Mouse (Mus musculus) kidney, adult 8-10 months (tissue): ENCODE data around the gene Kcnip2.
A peak's percentile ranks its signal among the peaks of the same experiment; 100 is the strongest.

Experiments used
- DNase-seq, 2 experiments: peaks; one replicate each; pipeline ENCODE4 v3.0.0; 2022

Kcnip2 gene

DNA sequence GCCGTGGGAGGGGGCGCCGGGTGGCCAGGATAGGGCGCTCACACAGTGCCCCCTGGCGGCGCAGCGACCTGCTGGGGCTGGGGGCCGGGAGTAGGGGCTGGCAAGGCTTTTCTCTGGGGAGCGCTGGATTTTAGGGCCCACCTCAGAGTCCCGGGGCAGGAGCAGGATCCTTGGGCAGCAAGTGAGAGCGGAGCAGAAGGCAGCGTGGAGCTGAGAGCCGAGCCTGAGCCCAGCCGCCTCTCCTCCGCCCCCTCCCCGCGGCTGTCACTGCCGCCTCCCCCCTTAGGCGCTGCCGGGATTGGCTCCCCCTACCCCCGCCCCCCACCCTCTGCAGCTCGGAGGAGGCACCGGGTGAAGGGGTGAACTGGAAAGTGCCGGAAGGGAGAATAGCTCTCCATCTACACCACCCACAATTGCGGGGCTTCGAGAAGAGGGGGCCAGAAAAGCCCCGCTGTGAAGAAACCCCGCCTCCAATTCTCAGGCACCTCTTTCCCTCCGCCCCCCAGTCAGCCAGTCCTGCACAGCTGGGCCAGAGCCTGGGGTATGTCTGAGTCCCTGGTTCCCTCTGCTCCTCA lies at the start of gene Kcnip2:
Gene Kcnip2, minus strand, starts transcription at position 231 of the 575 bp plus-strand sequence.
- DNase-seq: no peak

GRCm38 (mm10) chr19:45855284-45855920 lies 39.5 kb upstream of the Kcnip2 start:
- DNase-seq: no peak

DNA sequence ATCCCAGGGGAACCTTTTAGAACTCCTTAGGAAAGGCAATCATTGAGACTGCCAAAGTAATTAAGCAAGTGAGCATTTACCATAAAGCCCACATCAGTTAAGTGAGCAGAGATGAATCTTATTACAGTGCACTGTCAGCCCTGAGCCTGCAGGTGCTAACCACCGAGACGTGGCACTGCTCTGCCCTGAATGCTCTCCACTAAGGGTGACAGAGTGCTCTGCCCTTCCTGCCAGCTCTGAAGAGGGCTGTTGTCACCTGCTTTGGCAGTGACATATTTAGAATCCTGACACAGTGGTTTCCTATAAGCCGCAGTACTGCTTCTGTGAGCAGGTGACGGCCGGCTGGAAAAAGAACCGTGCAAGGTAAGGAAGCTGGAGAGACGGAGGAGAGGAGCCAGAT lies 38.7 kb upstream of the Kcnip2 start:
- DNase-seq: no peak

- DNase-seq: no peak
These were observed 31.9 kb upstream of the Kcnip2 start for GRCm38 (mm10) chr19:45847733-45848093.

- no peak for DNase-seq
These were observed 31.3 kb upstream of the Kcnip2 start for GRCm38 (mm10) chr19:45847016-45847732.

DNA sequence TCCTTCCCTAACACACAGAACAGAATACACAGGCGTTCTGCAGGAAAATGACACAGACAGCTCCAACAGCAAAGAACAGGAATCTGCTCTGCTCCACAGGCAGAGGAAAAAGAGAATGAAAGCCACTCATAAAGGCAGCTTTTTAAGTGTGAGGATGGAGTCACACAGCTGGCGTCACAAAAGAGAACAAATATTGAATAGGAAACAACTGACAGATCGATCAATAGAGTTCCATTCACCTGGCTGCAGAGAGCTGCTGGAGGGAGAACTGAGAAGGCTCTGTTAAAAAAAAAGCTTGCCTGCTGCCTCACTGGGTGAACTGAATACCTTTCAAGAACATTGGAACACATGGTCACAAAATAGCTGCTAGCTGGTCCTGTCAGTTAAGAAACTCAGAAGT lies 28.3 kb upstream of the Kcnip2 start:
- DNase-seq: no peak

DNA sequence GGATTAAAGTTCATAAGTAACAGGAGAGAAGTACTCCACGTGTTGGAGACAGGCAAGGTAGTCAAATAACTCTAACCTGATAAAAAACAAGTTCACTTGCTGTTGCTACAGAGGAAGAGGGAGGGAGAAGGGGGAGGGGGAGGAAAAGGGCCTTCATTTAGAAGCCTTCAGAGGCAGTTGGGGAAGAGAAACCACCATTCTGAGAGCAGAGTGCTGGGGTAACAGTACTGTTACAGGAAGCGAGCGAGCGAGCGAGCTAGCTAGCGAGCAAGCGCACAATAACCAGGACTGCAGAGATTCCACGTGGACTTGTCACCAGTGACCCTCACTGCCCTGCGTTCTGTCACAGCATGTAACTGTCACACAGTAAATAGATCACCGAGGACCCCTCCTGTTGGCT lies 27.6 kb upstream of the Kcnip2 start:
- no peak for DNase-seq

- DNase-seq: no peak
These were observed 21.5 kb upstream of the Kcnip2 start for GRCm38 (mm10) chr19:45837050-45837994.

DNA sequence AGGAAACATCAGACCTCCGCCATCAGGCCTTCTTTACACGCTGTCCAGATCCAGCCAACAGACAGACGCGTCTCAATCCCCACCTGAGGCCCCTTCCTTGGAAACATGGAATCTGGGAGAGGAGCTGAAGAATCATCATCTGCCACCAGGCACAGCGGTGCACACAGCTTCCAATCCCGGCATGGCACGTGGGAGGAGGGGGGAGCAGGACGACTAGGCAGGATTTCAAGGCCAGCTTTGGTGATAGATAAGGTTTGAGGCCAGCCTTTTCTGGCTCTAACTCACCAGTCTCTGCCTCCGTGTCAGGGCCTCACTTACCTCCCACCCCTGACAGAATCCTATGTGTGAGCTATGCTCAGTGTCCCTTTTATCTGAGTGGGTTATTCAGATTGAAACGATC lies 19.6 kb upstream of the Kcnip2 start:
- DNase-seq: no peak

GRCm38 (mm10) chr19:45833665-45834064 lies 17.8 kb upstream of the Kcnip2 start:
- DNase-seq: no peak

DNA sequence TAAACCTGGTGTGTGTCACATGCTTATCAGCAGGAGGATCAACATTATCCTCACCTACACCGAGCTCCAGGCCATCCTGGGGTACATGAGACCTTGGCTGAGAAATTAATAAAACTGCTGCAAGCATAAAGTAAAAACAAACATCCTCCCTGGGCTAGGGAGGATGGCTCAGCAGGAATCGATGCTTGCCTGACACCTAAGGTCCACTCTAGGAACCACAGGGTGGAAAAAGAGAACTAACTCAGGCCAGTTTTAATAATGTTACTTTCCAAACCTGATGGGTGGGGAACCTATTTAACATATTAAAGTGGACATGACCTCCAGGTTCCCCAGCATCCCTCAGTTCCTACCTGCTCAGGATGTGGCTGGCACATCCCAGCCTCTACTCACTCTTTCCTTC lies 14.8 kb upstream of the Kcnip2 start:
- DNase-seq: no peak

DNA sequence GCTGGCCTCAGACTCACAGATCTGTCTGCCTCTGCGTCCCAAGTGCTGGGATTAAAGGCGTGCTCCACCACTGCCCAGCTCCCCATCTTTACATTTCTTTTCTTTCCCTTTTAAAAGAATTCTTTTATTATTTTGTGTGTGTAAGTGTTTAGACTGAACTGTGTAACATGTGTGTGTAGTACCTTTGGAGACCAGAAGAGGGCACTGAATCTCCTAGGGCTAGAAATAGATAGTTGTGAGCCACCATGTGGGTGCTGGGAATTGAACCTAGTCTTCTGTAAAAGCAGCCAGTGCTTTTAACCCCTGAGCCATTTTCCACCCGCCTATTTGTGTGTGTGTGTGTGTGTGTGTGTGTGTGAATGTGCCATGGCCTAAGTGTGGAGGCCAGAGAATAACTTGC lies 11.9 kb upstream of the Kcnip2 start:
- DNase-seq: no peak

DNA sequence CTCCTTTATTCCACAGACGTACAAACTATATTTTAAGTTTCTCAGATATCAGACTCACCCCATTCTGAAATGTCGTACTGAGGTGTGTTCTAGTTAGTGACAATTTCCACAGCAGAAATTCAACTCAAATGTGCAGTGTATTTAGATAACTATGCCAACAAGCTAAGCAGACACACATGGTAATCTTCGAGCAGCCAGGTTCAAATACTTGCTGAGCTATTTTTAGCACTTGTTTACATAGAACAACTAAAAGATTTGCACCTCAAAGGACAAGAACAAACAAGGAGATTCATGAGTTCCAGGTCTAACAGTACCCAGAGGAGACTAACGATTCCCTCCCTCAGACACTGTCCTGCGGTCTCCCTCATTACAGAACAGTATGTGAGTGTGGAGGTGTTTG lies 11.3 kb upstream of the Kcnip2 start:
- DNase-seq: no peak

GRCm38 (mm10) chr19:45826146-45826545 lies 10.3 kb upstream of the Kcnip2 start:
- no peak for DNase-seq

GRCm38 (mm10) chr19:45821832-45822231 lies 6.0 kb upstream of the Kcnip2 start:
- DNase-seq: no peak

- no peak for DNase-seq
These were observed 2.1 kb upstream of the Kcnip2 start for GRCm38 (mm10) chr19:45817816-45818490.

DNA sequence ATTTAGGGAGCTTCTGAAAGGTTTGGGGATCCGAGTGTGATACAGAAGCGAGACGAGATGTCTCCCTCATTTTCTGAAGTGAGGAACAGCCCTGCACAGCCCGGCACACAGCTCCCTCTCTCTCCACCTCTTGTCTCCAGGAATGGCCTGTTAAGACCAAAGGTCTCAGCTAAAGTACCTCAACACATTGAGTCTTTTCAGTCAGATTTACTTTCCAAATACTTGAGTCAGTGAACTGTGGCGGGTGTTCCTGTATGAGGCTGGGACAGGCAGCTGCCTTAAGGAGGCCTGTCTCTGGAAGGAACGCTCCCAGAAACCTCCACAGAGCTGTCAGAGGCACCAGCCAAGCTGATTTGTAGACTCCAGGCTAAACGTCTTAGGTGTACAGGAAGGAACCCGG lies 866 bp upstream of the Kcnip2 start:
- DNase-seq: peak; percentile 60 to 74

- DNase-seq: no peak
These were observed 691 bp downstream of the Kcnip2 start for GRCm38 (mm10) chr19:45815170-45815569.

DNA sequence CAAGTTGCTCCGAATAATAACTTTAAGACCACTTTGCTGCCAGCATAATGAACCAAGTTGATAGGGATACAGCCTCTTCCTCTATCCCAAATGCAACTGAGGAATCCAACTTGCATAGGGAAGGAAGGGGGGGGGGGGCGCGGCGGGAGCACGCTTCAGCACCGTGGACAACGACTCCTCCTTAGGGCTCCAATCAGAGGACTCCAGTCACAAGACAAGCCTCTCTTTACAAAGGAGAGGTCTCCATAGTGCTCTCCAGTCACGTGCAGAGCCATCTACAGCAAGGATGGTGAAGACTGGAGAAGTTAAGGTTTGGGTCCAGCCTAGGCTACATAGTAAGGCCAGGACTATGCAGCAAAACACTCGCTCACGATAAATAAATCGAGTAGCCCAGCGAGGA lies 2.1 kb downstream of the Kcnip2 start:
- no peak for DNase-seq

DNA sequence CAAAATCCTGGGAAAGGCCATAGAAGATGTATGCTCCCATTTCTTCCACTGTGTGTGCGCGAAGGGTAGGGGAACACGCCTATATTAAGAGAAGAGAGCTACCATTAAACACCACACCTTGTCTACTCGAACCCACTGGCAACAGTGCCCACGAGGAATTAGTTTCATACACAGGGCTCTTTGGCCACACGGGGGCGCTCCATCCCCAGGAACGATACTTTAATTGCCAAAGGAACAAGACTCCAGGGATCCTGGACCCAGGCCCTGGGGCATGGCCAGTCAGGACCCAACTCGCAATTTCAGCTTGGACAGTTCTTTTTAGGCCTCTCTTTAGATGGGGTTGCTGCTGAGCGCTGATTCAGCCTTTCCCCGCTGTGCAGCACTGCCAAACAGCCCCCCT lies 2.6 kb downstream of the Kcnip2 start:
- DNase-seq: peak; percentile 70 to 90

- no peak for DNase-seq
These were observed 3.1 kb downstream of the Kcnip2 start for GRCm38 (mm10) chr19:45812673-45813252.

GRCm38 (mm10) chr19:45812115-45812514 lies 3.7 kb downstream of the Kcnip2 start:
- DNase-seq: peak; percentile 59 to 68
